Mouse (Mus musculus) spleen, adult 18-20 months (tissue): ENCODE data around the gene 2310061I04Rik.
A peak's percentile ranks its signal among the peaks of the same experiment; 100 is the strongest.

Experiments used
- DNase-seq, 2 experiments: peaks; one replicate each; pipeline ENCODE4 v3.0.0; 2022; ENCODE audit warnings: mixed read lengths in 2 of 2

2310061I04Rik gene

DNA sequence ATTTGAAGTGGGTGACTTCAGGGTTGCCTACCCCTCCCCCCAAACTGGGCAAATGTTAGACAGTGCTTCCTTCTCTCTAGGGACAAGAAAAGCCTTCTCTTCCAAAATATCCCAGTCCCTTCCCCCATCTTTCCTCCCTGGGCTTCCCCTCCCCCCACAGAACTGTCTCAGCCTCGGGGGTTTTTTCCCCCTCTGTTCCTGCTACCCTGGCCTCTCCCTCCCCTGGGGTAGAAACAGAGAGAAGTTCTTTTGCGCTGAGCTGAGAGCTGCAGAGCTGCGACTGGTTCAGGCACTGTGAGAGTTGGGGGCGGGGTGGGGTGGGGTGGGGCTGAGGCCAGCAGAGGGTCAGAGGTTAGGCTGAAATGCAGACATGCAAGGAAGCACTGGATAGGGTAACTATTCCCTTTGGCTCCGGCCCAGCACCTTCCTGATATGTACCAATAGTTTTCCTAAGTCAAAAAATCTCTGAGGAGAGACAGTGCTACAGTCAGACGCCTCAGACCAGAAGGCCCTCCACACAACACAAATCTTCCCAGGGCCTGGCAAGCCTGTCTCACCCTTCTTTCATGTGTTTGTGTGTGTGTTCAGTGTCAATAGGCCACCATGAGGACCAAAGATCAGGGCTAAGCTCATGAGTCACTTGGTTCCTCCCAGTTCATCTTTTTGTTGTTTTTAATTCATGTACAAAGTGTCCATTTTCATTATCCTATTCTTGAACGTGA is 27.7 kb downstream of the 2310061I04Rik start:
- DNase-seq, result peak in 1 of 2 experiments; percentile 38

DNA sequence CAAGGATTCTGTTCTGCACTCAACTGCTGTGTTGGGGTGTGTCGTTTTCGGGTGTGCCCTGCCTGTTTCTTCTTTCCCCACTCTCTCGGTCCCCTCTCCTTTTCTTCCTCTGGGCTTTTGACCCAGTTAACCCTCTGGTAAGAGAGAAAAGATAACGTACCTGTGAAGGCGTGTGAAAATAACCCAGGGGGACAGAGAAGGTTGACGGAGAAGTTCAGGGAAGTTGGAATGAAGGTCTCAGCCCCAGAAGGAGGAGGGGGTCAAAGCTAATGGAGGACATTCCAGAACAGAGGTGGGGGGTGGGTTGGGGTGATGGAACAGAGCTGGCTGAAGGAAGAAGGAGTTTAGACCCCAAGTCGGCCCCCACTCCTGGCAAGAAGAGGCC is 28.3 kb downstream of the 2310061I04Rik start:
- no peak for DNase-seq

DNA sequence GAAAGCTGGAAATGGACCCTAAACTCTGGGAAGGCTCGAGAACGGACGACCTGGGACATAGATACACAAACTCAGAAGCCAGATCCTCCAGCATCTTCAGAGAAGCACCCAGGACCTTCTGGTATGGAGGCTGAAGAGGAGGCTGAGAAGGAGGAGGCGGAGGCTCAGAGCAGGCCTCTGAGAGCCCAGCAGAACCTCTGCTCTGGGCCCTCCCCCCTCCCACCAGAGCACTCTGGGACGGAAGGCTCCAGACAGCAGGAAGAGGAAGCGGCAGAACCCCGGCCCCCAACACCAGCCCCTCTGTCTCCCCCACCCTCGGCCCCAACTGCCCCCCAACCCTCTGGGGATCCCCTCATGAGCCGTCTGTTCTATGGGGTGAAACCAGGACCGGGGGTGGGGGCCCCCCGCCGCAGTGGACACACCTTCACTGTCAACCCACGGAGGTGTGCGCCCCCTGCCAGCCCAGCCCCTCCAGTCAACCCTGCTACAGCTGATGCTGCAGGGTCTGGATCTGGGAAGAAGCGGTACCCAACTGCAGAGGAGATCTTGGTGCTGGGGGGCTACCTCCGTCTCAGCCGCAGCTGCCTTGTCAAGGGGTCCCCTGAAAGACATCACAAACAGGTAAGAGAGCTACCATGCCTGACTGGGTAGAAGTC is 28.9 kb downstream of the 2310061I04Rik start:
- DNase-seq, result peak; percentile 59 to 70

DNA sequence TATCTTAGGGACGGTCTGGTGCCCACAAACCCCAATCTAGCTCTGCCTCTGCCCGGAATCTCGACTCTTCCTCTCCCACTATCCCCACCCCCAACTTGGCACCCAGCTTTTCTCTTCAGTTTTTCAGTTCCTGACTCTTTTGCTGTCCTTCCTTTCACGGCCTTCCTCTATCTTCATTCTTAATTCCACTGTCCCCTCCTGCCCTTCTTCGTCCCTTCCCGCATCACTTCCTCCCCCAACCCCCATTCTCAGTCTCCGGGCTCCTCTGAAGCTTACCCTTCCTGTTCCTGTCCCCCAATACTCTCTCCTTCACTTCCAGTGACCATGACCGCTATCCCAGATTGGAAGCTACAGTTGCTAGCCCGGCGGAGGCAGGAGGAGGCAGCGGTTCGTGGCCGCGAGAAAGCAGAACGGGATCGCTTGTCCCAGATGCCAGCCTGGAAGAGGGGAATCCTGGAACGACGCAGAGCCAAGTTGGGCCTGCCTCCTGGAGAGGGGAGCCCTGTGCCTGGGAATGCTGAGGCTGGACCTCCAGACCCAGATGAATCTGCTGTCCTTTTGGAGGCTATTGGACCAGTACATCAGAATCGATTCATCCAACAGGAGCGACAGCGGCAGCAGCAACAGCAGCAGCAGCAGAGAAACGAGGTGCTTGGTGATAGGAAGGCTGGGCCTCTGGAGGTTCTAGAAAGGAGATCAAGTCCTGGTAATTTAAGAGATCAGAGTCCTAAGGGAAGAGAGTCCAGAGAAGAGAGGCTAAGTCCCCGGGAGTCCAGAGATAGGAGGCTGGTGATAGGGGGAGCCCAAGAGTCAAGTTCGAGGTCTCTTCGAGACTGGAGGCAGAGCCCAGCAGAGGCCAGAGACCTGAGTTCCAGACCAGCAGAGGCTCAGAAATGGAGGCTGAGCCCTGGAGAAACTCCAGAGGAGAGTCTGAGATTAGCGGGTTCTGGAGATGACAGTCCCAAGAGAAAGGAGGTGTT is 30.0 kb downstream of the 2310061I04Rik start:
- peak; percentile 50 to 77 for DNase-seq

DNA sequence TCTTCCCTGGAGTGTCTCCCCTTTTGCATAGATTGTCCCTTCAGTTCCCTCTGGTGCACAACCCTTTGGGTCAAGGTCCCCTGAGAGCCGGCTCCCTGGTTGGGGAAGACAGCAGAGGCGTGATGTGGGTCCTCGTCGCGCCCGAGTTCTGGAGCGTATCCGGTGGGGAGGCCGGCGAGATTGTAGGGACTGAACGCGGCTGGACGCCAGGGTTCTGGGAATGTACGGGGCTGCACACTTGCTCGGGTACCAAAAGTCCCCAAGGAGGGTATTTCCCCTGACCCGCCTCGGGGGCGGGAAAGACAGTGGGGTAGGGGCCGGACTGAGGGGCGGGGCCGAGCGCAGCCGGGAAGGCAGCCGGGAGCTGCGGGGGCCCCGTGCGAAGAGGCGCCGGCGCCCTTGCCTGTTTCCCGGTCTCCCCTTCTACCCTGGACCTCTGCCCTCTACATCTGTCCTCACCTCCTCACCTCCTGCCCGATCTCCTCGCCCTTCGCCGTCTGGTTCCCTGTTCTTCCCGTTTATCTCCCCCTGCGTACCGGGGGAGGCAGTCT is 30.9 kb downstream of the 2310061I04Rik start:
- DNase-seq, result peak; percentile 72 to 81

DNA sequence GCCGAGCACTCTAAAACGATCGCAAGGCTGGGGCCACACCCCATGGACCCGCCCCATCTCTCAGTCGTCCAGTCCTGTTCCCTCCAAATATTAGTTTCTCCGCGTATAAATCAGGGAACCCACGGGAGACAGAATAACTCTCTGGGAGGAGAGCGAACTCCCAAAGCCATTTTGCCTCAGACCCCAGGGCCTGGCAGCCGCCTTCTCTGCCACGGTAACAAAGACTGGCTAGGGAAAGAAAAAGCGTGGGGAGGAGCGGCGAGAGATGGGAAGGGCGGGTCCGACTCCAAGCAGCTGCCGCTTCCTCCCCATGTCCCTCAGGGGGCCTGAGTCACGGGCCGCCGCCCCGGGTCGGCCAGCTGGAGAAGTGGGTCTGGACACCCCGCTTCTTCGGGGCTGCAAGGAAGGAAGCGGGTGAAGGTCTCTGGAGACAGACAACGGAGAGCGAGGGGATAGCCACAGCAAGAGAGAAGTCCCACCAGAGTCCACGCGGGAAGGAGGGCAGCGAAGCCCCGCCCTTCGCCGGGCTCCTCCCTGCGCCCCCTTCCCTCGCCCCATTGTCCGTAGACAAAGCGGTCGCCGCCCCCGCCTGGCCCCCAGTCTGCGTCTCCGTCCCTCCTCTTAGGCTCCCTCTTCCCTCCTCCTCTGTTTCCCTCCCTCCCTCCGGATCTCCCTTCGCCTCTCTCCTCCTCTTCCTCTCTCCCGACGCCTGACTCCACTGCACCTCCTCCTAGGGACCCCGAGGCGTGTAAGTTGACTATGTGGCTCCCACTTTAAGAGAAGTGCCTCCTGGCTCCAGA is 31.6 kb downstream of the 2310061I04Rik start, which contains the start of gene Ppp1r18:
Gene Ppp1r18, plus strand, starts transcription at position 113 of the 800 bp plus-strand sequence.
- peak; percentile 68 to 70 for DNase-seq

DNA sequence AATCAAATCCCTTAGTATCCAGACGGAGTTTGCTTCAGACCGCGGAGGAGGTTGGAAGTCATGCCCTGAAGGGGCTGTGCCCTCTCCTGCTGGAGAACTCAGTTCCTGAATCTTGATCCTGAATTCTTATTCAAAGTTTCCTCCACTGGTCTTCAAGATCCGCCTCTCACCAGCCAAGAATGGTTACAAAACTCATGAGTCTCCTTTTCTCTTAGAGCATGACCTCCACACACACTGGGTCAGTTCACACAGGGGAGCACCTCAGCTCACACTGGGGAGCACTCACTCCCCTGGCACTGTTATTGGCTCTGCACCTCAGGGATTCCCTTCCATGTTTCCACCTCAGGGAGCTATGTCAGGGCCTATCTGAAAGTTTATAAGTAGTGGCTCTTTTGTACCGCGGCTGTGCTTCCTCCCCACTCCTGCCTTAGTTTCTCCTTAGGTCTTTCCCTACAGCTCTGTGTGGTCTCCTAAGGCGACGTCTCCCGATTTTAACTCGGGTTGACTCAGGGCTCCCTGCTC is 32.3 kb downstream of the 2310061I04Rik start:
- DNase-seq, result no peak

DNA sequence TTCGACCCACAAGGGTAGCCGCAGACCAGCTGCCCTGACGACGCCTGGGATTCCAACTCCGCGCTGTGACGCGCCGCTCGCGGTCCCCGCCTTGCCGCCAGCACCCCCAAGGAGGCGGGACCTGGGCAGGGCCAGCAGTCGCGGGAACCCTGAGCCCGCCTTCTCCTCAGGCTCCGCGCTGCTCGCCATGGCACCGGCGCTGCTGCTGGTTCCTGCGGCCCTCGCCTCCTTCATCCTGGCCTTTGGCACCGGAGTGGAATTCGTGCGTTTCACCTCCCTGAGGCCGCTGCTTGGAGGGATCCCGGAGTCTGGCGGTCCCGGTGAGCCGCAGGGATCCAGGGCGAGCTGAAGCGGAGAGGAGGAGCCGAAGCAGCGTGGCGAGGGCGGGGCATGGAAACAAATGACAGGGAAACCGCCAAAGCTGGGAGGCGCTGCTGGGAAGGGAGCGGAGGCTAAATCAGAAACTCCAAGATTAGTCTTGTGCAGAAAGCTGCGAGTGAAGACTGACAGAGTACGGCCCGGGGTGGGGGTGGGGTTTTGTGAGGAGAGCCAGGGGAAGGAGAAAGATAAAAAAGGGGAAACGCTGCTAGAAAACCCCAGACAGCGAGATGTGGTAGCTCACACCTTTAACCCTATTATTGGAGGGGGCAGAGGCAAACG is 35.9 kb downstream of the 2310061I04Rik start, which contains the start of gene Nrm:
Gene Nrm, plus strand, starts transcription at position 121 of the 660 bp plus-strand sequence.
- DNase-seq, result peak; percentile 75 to 83

DNA sequence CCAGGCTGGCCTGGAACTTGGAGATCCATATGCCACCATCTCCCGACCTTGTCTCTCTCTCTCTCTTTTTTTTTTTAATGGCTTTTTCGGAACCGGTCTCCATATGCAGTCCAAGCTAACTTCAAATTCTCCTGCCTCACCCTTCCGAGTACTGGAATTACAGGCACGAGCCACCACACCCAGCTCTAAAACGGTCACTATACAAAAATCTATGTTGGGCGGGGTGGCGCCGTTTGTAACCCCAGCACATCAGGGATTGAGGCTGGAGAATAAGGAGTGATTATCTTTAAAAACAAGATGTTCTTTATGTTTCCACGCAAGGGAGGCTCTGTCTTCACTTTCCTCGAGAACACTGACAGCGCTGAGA is 36.4 kb downstream of the 2310061I04Rik start:
- DNase-seq, result no peak

DNA sequence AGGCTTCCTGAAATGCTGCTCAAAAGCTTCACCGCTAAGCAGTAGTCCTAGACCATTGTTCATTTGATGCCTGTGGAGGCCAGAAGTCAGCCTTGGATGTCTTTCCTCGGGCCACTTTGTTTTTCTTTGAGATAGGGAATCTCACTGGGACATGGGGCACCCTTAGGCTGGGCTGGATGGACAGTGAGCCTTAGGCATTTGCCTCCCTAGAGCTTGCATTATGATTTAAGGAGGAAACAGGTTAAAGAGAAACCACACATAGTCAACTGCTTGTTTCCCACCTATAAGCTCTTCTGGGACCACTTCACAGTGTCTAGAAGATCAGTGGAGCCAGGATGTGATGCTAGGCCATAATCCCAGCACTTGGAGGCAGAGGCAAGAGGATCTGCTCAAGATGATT is 37.4 kb downstream of the 2310061I04Rik start:
- DNase-seq, result no peak

DNA sequence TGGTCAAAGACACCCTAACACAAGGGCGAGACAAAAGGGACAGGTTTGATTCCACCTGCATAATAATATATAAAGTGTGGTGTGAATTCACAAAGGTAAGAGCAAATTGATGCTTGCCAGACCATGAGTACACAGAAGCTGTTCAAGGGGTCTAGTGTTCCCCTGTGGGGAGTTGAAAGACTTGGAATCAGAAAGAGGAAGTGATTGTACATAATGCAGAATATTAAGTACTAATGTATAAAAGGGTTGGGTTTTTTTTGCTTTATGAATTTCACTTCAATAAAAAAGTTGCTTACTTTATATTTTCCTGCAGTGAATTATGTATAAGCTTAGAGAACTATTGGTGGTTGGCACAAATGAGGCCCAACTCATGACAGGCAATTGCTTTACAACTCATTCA is 37.9 kb downstream of the 2310061I04Rik start:
- no peak for DNase-seq

DNA sequence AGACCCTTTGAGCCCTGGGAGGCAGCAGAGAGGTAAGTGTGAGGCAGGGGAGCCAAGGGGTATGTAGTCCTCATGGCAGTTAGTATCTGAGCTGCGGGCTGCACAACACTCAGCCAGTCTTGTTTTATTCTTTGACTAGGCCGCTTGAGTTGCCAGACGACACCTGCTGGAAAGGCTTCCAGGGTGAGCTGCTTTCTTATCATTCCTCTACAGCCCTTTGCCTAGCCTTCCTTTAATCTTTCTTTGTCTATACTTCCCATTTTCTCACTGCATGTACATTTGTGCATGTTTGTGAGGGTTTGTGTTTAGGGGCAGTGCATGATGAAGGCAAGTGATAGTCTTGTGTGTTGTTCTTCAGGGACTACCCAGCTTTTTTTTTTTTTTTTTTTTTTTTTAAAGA is 46.3 kb downstream of the 2310061I04Rik start:
- no peak for DNase-seq

DNA sequence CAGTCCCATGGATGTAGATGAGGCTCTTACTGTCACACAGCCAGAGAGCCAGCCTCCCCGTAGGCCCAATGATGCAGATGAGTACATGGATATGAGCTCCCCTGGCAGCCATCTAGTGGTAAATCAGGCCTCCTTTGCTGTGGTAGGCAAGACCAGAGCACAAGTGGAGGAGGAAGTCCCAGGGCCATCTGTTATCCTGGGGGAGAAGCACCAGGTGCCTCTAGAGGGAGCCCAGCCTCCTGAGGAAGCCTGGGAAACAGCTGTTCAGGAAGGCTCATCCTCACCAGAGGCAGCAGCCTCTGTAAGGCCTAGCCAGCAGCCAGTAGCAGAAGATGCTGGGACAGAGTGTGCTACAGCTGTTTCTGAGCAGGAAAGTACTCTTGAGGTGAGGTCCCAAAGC is 49.1 kb downstream of the 2310061I04Rik start:
- DNase-seq, result no peak

DNA sequence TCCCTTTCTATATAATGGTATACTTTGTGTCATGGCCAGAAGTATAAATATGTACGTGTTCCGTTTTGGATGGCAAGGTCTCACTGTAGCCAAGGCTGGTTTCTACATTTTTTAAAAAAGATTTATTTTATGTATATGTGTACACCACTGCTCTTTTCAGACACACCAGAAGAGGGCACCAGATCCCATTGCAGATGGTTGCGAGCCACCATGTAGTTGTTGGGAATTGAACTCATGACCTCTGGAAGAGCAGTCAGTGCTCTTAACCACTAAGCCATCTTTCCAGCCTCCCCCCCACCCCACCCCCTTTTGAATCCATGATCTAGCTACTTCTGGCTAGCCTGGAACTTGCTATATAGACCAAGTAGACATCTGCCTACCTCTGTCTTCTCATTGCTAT is 53.7 kb downstream of the 2310061I04Rik start:
- no peak for DNase-seq
